Mouse (Mus musculus) cerebral cortex, adult 2 months (tissue): ENCODE measurements around the gene Myt1l.

Source experiments
- WGBS: fragments of 180-500 bp; shearing (Covaris S2); methylation state at CpG from one replicate; pipeline ENCODE4 v1.1.7; 2018; 5-methylcytosine and 5-hydroxymethylcytosine counted together

Myt1l gene

DNA sequence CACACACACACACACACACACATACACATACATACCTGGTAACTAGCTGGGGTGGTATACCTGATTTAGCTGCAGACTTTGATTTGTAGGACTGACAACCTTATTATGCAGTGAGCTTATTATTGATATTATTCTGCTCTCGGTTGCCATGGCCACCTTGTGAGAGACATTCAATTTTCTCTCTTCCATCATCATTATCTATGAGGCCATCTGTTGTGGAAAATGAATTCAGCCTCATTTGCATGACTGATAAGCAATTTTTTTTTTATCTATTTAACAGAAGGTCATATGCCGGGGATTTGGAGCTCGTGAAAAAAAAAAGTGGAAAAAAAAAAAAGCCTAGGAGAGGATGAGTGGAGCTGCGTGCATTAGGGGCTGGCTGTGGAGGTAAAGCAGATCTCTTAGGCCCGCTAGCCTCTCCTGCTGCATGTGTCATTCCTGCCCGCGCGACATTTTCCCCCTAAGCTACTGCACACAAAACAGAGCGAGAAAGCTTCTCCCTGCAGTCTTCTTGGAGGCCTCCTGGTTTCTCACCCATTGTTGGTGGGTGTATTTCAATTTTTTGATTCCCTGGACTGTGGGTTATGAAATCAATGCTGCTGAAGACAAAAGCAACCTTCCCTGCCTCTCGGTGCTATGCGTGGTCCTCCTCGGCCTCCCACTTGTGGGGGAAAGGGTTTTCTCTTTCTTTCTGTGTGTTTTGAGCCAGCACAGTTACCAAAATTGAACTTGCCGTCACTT, at the start of gene Myt1l:
TSS of gene Myt1l (plus strand) at position 354 of the 741 bp plus-strand sequence.
- WGBS, result 17% methylated on average over 13 of the region's 13 CpGs

DNA sequence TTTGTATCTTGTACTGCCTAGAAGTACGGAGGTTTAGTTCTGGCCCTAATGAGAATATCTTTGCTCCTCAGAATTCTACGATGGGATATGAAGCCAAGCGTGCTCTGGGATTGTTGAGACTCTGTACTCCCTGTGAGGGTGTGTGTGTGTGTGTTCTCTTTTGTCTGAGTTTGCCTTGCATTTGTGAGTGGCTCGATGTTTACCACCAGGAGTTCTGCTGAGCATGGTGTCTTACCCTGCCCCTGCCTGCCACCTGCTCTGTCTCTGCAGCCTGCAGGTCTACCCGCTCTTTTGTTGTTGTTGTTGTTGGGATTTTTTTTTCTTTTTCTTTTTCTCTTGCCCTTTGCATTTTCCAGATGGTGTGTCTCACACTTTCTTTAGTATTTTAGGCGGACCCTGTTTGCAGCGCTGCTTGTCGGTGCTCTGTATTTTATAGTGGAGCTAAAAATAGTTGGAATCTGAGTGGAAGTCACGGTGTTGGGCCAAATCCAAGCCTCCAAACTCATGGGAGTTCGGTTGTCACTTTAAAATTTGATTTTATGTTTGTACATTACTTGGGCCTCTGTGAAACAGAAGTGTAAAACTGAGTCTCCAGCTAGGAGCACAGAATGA, 41.7 kb upstream of the Myt1l start:
- WGBS, result 51% methylated on average over 10 of the region's 10 CpGs

DNA sequence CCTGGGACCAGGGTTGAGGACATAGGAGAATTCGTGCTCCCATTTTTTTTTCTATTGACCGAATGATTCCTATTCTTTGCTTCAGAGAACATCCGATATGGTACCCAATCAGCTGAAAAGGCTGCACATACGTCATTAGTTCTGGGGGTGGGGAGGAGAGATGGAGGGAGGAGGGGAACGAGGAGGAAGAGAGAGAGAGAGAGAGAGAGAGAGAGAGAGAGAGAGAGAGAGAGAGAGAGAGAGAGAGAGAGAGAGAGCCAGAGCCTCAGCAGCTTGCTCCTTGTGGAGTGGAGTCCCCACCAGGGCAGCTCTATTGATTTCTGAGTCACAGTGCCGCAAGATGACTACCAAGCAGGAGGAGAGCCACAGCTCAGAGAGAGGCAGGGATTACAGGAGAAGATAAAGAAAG, 1.9 kb upstream of the Myt1l start:
- 2% methylated on average over 6 of the region's 6 CpGs for WGBS

DNA sequence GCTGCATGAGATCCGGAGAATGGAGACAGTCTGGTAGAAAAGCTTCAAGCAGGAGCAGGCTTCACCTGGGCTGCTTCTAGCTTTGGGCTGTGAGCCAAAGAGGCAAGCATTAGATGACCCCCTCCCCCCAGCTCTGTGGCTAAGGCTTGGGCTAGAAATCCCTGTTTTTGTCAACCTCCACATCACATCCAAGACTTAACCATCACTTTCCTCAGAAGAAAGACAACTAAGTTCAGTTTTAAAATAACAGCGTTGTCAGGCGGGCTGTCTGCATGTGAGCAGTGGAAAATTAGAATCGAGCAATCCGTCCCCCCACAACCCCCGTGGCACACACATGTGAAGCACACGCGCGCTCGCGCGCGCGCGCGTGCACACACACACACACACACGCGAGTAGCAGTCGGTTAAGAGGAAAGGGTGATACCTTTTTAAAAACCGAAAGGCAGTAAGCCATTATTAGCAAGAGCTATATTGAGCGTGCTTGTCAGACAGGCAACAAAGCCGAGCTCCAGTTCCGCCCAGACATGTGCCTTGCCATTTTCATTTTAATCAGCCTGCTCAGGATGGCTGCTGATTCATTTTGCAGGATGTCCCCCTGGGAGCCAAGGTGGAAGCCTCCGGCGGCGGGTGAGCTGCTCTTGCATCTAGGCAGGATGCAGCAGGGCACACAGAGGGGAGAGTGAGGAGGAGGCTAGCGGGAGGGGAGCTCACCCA, 979 bp upstream of the Myt1l start:
- 1% methylated on average over 27 of the region's 27 CpGs for WGBS

DNA sequence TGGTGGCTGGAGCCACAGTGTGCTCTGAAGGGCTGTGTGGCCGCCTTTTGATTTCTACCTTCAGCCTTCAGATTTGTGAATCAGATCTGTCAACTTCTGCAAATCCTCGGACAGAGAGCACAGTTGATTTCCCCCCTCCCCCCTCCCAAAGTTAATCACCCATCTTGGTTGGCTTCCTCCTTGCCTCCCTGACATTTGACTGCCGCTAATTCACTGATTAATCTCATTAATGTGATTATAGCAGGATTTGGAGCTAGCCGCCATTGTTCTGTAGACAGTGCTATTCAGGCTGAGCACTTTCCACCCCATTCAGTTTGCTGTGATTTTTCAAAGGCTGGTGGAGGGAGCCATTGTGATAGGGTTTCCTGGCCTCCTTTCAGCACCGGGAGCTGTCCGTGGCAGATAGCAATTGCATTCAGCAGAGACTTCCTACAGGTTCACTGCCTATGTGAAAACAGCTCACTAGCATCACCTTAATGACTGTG, 2.1 kb downstream of the Myt1l start:
- WGBS, result 4% methylated on average over 6 of the region's 6 CpGs

DNA sequence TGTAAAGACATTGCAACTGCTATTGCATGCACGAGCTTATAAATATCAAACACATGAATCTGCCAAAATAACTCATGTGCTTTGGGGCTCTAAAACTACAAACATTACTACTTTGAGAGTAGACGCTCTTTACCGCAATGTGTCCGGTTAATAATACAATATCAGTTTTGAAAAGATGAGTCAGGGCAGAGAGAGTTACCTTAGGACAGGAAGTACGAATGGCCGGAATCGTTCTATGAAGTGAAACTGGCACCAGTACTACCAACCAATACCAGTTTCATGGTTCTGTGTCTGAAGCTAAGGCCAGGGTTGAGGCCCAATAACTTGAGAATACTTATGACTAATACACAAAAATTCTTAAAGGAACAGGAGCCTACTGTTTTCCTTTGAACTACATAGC, 2.6 kb downstream of the Myt1l start:
- 29% methylated on average over 7 of the region's 7 CpGs for WGBS

DNA sequence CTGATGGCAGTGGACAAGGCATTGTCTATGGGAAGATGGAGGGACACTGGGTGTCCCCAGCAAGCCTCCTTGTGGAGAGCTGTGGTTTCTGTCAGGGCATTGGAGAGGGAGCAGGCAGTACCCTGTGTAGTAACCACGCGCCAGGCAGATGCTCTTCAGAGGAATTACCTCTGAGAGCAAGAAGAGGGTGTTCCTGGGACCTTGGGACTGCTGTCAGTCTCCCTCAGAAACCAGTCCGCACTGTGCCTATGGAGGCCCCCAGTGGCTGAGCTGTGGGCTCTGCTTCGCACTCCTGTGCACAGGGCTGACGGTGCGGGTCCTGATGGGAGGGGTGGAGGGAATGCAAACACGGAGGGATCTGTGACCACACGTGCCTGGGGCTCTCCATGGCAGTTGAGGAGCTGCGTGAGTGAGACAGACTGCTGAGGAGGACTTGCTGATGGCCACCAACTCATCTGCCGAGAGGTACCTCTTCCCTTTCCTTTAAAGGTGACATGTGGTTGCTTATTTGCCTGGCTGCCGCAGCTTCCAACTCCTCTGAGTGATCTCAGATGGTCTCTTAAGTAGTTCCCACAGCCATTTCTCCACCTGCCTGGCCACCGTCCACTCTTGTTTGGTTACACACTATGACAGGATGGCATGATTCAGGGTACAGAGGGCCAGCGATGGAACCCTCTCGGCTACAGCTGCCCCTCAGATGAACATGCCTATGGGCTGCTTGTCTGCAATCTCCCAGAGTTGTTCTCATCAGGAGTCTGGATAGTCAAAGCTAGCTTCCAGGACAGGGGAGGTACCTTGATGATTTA, 5.1 kb downstream of the Myt1l start:
- WGBS, result 13% methylated on average over 14 of the region's 14 CpGs

DNA sequence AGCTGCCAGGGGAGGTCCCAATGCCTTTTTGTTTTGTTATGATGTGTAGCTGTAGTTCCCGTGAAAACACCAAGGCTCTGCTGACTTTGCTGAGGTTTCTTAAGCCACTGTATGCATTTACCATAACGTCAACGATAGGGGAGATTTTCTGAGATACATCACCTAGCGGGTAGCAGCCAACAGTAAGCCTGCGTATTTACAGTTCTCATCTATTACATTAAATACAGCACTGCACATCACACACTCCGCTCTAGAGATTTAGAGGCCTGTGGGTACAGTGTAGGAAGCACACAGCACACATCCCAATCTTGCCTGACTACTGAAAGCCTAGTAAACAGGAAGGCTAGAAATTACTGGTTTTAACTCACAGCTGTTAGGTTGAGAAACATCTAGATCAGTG, 6.1 kb downstream of the Myt1l start:
- 5% methylated on average over 6 of the region's 6 CpGs for WGBS

DNA sequence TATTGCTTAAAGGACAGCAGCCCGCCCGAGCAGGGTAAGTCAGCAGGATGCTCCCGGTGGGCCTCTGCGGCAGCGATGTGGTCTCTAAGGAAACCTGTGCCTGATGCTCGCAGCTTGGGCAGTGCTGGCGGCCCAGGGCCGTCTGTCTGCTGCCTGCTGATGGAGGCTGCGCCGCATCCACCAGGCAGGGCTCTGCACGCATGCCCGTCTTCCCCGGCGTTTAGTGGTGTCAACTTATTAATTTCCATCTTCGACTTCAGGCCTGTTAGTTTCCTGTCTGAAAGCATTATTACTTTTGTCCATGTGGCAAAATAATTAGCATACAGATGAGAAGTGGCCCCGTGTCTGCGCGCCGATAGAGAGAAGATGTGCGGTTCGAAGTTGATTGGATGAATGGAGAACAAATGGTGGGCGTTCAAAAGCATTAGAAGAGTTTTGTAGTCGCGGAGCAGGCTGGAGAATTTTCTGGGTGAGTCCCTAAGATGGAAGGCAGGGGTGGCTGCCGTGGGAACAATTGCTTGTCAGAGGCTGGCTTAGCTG, 6.6 kb downstream of the Myt1l start:
- WGBS, result under 1% methylated on average over 25 of the region's 25 CpGs

DNA sequence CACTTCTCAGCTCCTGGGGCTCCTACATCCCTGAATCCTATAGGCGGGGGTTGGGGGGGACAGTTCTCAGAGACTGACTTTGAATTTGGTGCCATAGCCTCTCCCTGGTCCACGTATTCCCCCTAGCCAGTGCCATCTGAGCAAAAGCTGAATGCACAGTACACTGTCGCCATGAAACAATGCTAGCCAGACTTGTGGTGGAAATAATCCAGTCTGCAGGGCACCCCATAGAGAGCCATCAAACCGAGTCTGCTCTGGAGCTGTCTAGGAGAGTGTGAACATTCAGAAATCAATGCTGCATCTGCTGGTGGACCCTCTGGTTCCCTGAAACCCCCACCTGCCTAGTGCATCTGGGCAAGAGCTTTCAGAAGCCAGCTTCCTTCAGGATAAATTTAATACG, 9.7 kb downstream of the Myt1l start:
- 22% methylated on average over 5 of the region's 5 CpGs for WGBS

DNA sequence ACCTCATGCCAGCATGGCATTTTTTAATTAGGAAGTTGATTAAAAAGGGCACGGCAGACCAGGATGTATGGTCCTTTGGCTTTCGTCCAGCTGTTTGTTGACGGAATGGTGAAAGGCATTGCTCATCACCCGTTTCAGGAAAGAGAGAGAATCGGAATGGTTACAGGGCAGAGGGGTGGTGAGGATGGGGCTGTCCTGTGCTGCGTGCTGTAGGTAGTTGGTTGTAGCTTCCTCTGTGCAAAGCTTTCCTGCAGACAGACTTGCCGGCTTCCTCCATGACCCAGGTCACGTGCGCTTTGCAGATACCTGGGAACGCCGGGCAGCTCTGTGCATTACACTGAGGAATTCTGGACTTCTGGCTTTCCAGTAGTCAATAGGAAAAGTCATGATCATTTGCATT, 10.3 kb downstream of the Myt1l start:
- 23% methylated on average over 11 of the region's 11 CpGs for WGBS

DNA sequence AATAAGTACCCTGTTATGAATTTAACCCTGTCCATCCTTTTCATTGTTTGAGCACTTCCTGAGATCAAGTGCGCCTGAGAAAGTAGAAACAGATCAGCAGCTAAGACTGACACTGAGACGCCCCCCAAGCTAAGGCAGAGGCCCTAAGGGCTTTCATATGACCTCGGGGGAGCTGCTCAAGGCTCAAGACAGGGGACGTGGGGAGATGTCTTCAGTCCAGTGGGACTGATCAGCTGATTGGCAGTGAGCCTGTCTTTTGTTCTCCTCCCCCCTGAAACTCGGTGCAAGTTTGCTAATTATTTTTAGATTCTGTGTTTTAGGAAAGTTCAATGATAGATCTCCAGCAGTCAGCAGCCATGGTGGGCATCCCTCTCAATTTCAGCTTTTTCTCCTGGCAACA, 10.9 kb downstream of the Myt1l start:
- WGBS, result 23% methylated on average over 5 of the region's 5 CpGs

DNA sequence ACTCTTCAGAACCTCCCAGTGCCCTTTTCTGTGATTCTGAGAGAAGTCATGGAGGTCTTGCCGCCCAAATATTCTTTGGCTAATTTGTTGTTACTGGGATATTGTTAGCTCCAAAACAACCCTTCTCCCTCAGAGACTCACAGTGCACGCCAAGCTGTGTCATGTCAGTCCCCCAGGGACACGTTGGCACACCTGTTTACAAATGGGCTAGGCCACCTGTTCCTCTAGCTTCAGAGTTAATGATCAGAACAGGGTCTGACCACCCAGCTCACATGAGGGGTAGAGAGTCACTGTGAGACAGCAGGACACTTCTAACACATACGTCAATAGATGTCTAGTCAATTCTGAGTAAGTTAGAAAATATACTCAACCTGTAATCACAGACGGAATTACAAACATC, 12.6 kb downstream of the Myt1l start:
- WGBS, result 63% methylated on average over 5 of the region's 5 CpGs

DNA sequence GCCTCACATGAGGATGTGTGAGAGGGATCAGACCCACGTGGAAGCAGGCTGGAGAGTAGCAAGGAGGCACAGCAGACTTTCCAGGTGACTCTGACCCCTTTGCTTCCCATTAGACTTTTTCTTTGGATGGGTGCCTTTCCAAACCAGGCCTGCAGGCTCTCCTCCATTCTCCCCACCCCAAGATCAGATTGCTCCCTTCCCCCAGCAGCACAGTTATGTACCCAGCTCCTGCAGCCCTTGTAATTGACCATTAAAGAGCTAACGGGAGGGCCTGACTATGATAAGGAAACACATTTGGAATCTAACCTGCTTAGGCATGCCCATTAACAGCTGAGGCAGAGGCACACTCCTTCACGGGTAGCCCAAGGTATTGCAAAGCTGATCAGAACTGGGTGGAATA, 17.9 kb downstream of the Myt1l start:
- 50% methylated on average over 3 of the region's 3 CpGs for WGBS

DNA sequence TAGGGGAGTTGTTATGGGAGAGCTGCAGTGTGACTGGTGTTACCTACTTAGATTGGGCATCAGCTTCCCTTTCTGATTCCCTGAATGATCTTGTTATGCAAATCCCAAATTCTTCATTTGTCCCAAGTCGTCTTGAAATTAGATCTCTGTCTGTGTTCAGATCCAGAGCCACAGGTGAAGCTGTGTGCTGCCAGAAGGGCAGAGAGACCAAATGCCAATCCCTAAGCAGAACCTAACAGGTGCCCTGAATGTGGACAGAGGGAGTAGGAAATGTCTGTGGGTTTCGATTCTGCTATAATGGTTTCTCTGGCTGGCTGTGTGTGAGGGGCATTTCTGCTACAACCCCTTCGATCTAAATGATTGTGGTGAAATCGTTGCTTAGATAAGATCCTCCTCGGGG, 18.9 kb downstream of the Myt1l start:
- WGBS, result 39% methylated on average over 5 of the region's 5 CpGs

DNA sequence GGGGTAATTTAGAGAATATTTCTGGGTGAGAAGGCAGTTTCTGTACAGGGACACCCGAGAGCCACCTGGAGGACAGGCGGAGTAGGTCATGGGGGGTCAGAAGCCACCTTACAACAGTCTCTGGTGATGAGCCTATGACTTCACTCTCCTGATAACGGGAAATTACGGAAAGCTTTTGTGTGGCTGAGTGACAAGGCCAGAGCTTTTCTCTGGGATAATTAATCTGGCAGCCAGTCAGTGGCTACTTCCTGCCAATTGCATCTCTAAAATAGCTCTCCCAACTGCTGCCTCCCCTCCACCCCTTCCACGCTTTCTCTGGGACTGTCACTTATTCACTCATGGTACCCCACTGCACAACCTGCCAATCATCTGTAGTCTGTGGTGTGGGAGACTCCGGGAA, 19.6 kb downstream of the Myt1l start:
- 36% methylated on average over 6 of the region's 6 CpGs for WGBS

DNA sequence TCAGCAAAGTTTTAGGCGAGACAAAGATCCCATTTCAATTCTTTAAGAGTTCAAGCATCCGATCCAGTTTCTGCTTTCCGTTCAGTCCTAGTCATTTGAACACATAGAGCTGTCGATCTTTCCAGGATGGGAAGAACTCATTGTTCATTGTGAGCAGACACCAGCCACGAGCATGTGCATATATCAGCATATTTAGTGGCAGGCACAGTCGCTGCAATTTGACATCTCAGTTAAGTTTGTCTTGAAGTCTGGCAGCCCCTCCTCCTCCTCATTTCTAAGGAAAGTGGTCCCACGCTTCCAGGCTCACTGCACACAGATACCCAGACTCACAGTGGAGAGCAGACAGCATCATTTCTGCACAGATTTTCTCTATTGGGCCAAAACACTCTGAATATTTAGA, 25.0 kb downstream of the Myt1l start:
- 30% methylated on average over 7 of the region's 7 CpGs for WGBS

DNA sequence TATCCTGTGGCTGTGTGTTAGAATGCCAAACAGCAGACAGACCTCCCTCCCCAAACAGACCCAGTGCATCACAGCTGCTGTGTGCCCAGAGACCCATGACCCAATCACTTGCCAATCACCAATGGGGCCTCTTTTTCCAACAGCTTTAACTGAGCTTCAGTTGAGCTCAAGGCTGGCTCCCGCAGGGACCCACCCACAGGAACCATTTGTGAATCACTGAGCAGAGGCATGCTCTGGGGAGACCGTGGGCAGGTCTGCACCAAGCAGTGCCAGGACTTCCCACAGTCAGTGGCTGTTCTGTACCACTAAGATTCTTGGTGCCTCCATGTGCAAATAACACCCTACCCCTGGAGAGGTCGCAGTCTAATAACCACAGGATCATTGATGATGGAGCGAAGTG, 27.5 kb downstream of the Myt1l start:
- 33% methylated on average over 4 of the region's 4 CpGs for WGBS

DNA sequence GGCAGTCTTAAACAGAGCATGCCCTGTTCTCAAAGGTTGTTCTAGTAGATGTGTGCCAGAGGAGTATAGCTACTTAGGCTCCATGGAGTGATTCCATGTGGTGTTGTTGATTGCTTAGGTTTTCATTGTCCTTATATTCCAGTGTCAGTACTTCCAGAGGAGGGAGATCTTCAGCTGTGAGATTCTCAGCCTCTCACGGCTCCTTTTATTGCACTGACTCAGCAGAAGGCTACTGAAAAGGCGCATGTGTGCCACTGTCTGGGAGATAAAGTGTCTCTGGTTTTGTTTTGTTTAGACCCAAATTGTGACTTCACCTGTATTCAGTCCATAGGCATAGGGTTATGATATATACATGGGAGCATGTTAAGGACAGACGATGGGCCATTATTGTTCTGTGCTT, 28.2 kb downstream of the Myt1l start:
- 36% methylated on average over 3 of the region's 3 CpGs for WGBS

DNA sequence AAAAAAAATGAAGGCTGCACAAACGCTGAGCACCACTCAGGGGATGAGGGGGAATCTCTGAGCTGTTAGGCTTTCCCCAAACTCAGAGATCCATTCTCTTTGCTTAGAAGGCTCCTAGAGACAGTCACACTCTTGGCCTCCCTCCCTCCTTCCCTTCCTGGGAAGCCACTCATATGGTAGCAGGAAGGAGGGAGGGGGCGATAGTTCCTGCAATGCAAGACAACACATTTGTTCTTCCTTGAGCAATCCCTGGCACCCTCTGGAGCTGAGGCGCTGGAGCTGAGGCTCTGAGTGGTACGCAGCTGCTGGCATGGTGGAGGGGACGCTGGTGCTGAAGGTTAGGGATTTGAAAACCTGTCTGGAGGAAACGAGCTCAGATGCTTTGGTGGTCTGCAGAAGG, 28.7 kb downstream of the Myt1l start:
- 28% methylated on average over 6 of the region's 6 CpGs for WGBS

DNA sequence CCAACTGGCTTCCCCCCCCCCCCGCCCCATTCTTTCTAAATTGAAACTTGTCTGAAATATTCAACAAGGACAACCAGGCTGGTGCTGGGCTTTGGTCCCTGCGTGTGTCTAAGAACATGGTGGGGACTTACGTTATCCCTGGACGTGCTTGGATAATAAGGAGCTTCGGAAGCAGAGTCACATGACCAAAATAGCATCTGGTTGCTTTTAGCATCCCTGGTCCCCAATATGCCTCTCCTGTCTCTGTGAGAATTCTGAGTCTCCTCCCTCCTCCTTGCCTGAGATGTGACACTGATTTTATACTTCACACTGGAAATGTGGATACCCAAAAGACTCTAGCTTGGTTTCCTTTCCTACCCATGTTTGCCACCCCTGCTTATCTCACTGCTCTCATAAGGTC, 31.6 kb downstream of the Myt1l start:
- WGBS, result 40% methylated on average over 5 of the region's 5 CpGs

DNA sequence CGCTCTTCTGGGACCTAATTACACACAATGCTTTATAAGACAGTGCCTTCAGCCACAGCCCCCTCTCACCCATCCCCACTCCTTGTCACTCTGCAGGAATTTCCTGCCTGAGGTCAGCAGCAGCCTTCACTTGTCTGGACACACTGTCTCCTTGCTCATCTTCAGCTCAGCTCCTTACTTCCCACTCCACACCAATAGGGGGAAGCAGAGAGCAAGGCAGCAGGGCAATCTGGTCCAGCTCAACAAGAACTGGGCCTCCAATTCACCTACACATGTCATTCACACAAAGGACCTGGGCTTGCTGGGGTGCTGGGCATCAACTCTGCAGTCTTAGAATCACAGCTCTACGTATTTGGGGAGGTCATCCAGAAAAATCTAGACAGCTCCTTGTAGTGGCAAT, 33.0 kb downstream of the Myt1l start:
- WGBS, result 85% methylated on average over 2 of the region's 2 CpGs
